Mouse (Mus musculus) myocyte (in vitro differentiated cells): ENCODE measurements around the gene Myh7. TPM values are rescaled to one million over a fixed set of nuclear protein-coding genes. Genes with fewer than 3 reads are reported as not detected.

Experiments used
- H3K27me3 ChIP-seq: one replicate; pipeline ENCODE4 v1.6.1; 2011; ENCODE audit not compliant: control insufficient read depth, insufficient read depth, insufficient read length
- H3K36me3 ChIP-seq: one replicate; pipeline ENCODE4 v1.6.1; 2011; ENCODE audit not compliant: control insufficient read depth, insufficient read depth
- H3K4me2 ChIP-seq: one replicate; pipeline ENCODE4 v1.6.1; 2011; ENCODE audit warnings: low read depth, control low read depth
- H3K4me3 ChIP-seq: one replicate; pipeline ENCODE4 v1.5.1; 2011; ENCODE audit warnings: mild to moderate bottlenecking, control low read depth, moderate library complexity
- H3K79me2 ChIP-seq: one replicate; pipeline ENCODE4 v1.6.1; 2011; ENCODE audit not compliant: control insufficient read depth, insufficient read depth
- H3ac ChIP-seq: one replicate; pipeline ENCODE4 v1.6.1; 2011; ENCODE audit not compliant: control insufficient read depth, insufficient read length
- CEBPB ChIP-seq: IDR thresholded peaks from 2 replicates; pipeline ENCODE4 v1.6.1; 2011; ENCODE audit warnings: mild to moderate bottlenecking, moderate library complexity; ENCODE audit not compliant: poor library complexity, insufficient read depth, severe bottlenecking
- E2F4 ChIP-seq: IDR thresholded peaks from one replicate; pipeline ENCODE4 v1.6.1; 2011; ENCODE audit warnings: mild to moderate bottlenecking, control low read depth, moderate library complexity; ENCODE audit not compliant: insufficient read depth
- MAX ChIP-seq: IDR thresholded peaks from one replicate; pipeline ENCODE4 v1.6.1; 2011; ENCODE audit warnings: low read depth, mild to moderate bottlenecking, control low read depth
- MYOD1 ChIP-seq, 3 experiments: IDR thresholded peaks; one replicate each; pipeline ENCODE4 v1.6.1; 2011; ENCODE audit warnings: control low read depth in 2 of 3, low read depth in 2 of 3, mild to moderate bottlenecking in 2 of 3, moderate library complexity in 1 of 3; ENCODE audit not compliant: insufficient read length in 2 of 3, control insufficient read depth in 1 of 3
- MYOG ChIP-seq, 3 experiments: IDR thresholded peaks; one replicate each; pipeline ENCODE4 v1.6.1; 2011; ENCODE audit warnings: control low read depth in 2 of 3, low read depth in 2 of 3, mild to moderate bottlenecking in 2 of 3; ENCODE audit not compliant: insufficient read length in 2 of 3, control insufficient read depth in 1 of 3, insufficient read depth in 1 of 3
- POLR2A ChIP-seq: IDR thresholded peaks from one replicate; pipeline ENCODE4 v1.6.1; 2011; ENCODE audit warnings: low read depth, mild to moderate bottlenecking, control low read depth, moderate library complexity; ENCODE audit not compliant: insufficient read length
- POLR2AphosphoS2 ChIP-seq: IDR thresholded peaks from one replicate; pipeline ENCODE4 v1.6.1; 2011; ENCODE audit warnings: low read depth, control low read depth; ENCODE audit not compliant: insufficient read length
- REST ChIP-seq: IDR thresholded peaks from one replicate; pipeline ENCODE4 v1.6.1; 2011; ENCODE audit warnings: mild to moderate bottlenecking, control low read depth, moderate library complexity; ENCODE audit not compliant: insufficient read depth, insufficient read length
- SRF ChIP-seq: IDR thresholded peaks from one replicate; pipeline ENCODE4 v1.6.1; 2011; ENCODE audit warnings: low read depth; ENCODE audit not compliant: control insufficient read depth, insufficient read length
- TCF12 ChIP-seq: IDR thresholded peaks from one replicate; pipeline ENCODE4 v1.6.1; 2011; ENCODE audit warnings: mild to moderate bottlenecking, control low read depth; ENCODE audit not compliant: poor library complexity, insufficient read depth, severe bottlenecking
- TCF3 ChIP-seq: IDR thresholded peaks from one replicate; pipeline ENCODE4 v1.6.1; 2011; ENCODE audit warnings: low read depth, control low read depth; ENCODE audit not compliant: insufficient read length
- USF1 ChIP-seq: IDR thresholded peaks from one replicate; pipeline ENCODE4 v1.6.1; 2011; ENCODE audit warnings: low read depth, mild to moderate bottlenecking, control low read depth, moderate library complexity
- polyA plus RNA-seq: library from polyadenylated mRNA; unstranded; fragments of >200 nt; fragmentation: generic; extraction: Trizol; gene quantifications from one replicate; pipeline ENCODE4 v1.2.1, GENCODE M21; 2012; ENCODE audit warnings: missing spikeins

The Myh7 gene
- polyA plus RNA-seq, 1 experiment, result 56.5 TPM

- Histone ChIP-seq H3K79me2 (no peaks in the 10 kb centered on the region), H3K36me3 (no peaks in the 10 kb centered on the region), H3ac (no peak overlapping the region), H3K4me2 (no peak overlapping the region), H3K4me3 (no peak overlapping the region), H3K27me3 (peaks cover 42% of the 10 kb centered on the region)
- TF ChIP-seq REST (no peak), TCF12 (no peak), MYOD1 (IDR thresholded peaks at IDR 0.05; ENCODE audit: control insufficient read depth in 1 of 3, insufficient read length in 2 of 3, low read depth in 2 of 3) (no peak), CEBPB (no peak), MYOG (IDR thresholded peaks at IDR 0.05; ENCODE audit: control insufficient read depth in 1 of 3, insufficient read depth in 1 of 3, insufficient read length in 2 of 3, low read depth in 2 of 3) (no peak), SRF (no peak)
These were observed 37.9 kb downstream of the Myh7 start for GRCm38 (mm10) chr14:54956533-54956932.

GRCm38 (mm10) chr14:54955481-54955880, 38.9 kb downstream of the Myh7 start:
- TF ChIP-seq TCF3, result no peak
- no peak for TF ChIP-seq USF1
- no peak for TF ChIP-seq MYOD1 (IDR thresholded peaks at IDR 0.05; ENCODE audit: control insufficient read depth in 1 of 3, insufficient read length in 2 of 3, low read depth in 2 of 3)
- TF ChIP-seq TCF12, result no peak
- no peak for TF ChIP-seq MAX
- TF ChIP-seq POLR2AphosphoS2, result no peak
- TF ChIP-seq CEBPB, result no peak
- TF ChIP-seq SRF, result no peak
- no peak for TF ChIP-seq MYOG (IDR thresholded peaks at IDR 0.05; ENCODE audit: control insufficient read depth in 1 of 3, insufficient read depth in 1 of 3, insufficient read length in 2 of 3, low read depth in 2 of 3)
- TF ChIP-seq E2F4, result no peak
- TF ChIP-seq REST, result no peak
- TF ChIP-seq POLR2A, result no peak
- Histone ChIP-seq H3K4me3 (no peak overlapping the region), H3K4me2 (no peak overlapping the region), H3K27me3 (peaks cover 33% of the 10 kb centered on the region), H3K36me3 (no peaks in the 10 kb centered on the region), H3ac (no peak overlapping the region), H3K79me2 (no peaks in the 10 kb centered on the region)

GRCm38 (mm10) chr14:54954474-54954873, 40.0 kb downstream of the Myh7 start:
- Histone ChIP-seq H3K36me3 (no peaks in the 10 kb centered on the region), H3K4me3 (no peak overlapping the region), H3K79me2 (no peaks in the 10 kb centered on the region), H3ac (no peak overlapping the region), H3K27me3 (peaks cover 42% of the 10 kb centered on the region), H3K4me2 (no peak overlapping the region)
- TF ChIP-seq CEBPB (no peak), POLR2AphosphoS2 (no peak), MAX (no peak), MYOG (IDR thresholded peaks at IDR 0.05; ENCODE audit: control insufficient read depth in 1 of 3, insufficient read depth in 1 of 3, insufficient read length in 2 of 3, low read depth in 2 of 3) (no peak), MYOD1 (IDR thresholded peaks at IDR 0.05; ENCODE audit: control insufficient read depth in 1 of 3, insufficient read length in 2 of 3, low read depth in 2 of 3) (no peak), POLR2A (no peak), USF1 (no peak), TCF12 (no peak), SRF (no peak), TCF3 (no peak), REST (no peak), E2F4 (no peak)

- no peak overlapping the region for H3K4me3 ChIP-seq
- peaks cover 41% of the 10 kb centered on the region for H3K27me3 ChIP-seq
- H3K36me3 ChIP-seq, result no peaks in the 10 kb centered on the region
- H3K79me2 ChIP-seq, result no peaks in the 10 kb centered on the region
- no peak for TF ChIP-seq MAX
- TF ChIP-seq MYOG (IDR thresholded peaks at IDR 0.05; ENCODE audit: control insufficient read depth in 1 of 3, insufficient read depth in 1 of 3, insufficient read length in 2 of 3, low read depth in 2 of 3), result no peak
- no peak for TF ChIP-seq POLR2AphosphoS2
- no peak for TF ChIP-seq USF1
- no peak for TF ChIP-seq CEBPB
- no peak for TF ChIP-seq SRF
- no peak for TF ChIP-seq TCF12
- no peak for TF ChIP-seq E2F4
- no peak for TF ChIP-seq POLR2A
- no peak for TF ChIP-seq REST
- TF ChIP-seq TCF3, result no peak
- H3ac ChIP-seq, result no peak overlapping the region
- H3K4me2 ChIP-seq, result no peak overlapping the region
These were observed 40.7 kb downstream of the Myh7 start for GRCm38 (mm10) chr14:54953664-54954206.

- Histone ChIP-seq H3K27me3 (peaks cover 36% of the 10 kb centered on the region), H3K79me2 (no peaks in the 10 kb centered on the region), H3K36me3 (no peaks in the 10 kb centered on the region), H3K4me2 (no peak overlapping the region), H3K4me3 (no peak overlapping the region), H3ac (no peak overlapping the region)
- no peak for TF ChIP-seq E2F4
- TF ChIP-seq POLR2A, result no peak
- TF ChIP-seq REST, result no peak
These were observed 42.8 kb downstream of the Myh7 start for GRCm38 (mm10) chr14:54951587-54951986.
